ENCODE assay signal across 9 mouse cellular contexts in the genomic region with DNA sequence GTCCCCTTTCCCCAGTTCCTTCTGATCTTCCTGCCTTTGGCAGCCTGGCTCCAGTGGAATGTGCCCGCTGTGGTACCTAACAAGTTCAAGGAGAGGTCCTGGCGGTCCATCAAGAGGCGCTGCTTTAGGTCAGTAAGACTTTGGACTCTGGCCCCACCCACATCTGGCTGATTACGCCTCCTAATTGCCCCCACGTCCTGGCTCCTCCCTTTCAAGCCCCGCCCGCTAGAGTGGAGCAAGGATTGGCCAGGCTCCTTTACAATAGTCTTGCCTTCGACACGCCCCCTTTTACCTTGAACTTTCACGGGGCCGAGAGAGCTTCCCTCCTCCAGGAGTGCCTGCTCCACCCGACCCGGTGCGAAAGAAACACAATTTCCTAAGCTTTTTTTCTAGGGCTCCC. TPM values are rescaled to one million over a fixed set of nuclear protein-coding genes. Genes with fewer than 3 reads are reported as not detected.
DNase-seq lines count a peak whose midpoint lies in the region; ATAC-seq lines count a peak whose summit lies in the region.
"Had no signal": no experiment of that assay in that cellular context is flagged by ENCODE, and none has a peak within 500 bp of the region (broad histone marks: within the 10 kb centered on the region; RNA-seq: fewer than 3 reads in every experiment).

No protein-coding gene starts in this region.

- no peaks in the 10 kb centered on the region for H3K9me3 ChIP-seq in forebrain, embryonic 10.5 days
- no peaks in the 10 kb centered on the region for H3K9me3 ChIP-seq in forebrain, embryonic 16.5 days (ENCODE audit: control insufficient read depth, low read length)
- no peaks in the 10 kb centered on the region for H3K9me3 ChIP-seq in liver, embryonic 12.5 days (replicated peaks)
- H3K9me3 ChIP-seq in stomach, embryonic 16.5 days (replicated peaks; ENCODE audit: control insufficient read depth, low read length) = no peaks in the 10 kb centered on the region

- H3K9ac ChIP-seq in forebrain, embryonic 16.5 days (replicated peaks; ENCODE audit: low read depth, low read length) = no peak overlapping the region
- no peak overlapping the region for H3K9ac ChIP-seq in liver, embryonic 12.5 days
- peak overlapping the region; percentile 54 for H3K9ac ChIP-seq in stomach, embryonic 16.5 days (ENCODE audit: low read length)

- no peak overlapping the region for H3K4me2 ChIP-seq in forebrain, embryonic 16.5 days (ENCODE audit: low read length)
- peak overlapping the region; percentile 65 for H3K4me2 ChIP-seq in liver, embryonic 12.5 days
- H3K4me2 ChIP-seq in stomach, embryonic 16.5 days (ENCODE audit: low read depth, low read length) = peak overlapping the region; percentile 85

- intact Hi-C loops in left cerebral cortex, postnatal 14 days (cut with DNase I) = no loop called here

- peak; percentile 62 for DNase-seq in forebrain, embryonic 10.5 days (ENCODE audit: extremely low spot score, low spot score)
- DNase-seq in adrenal gland, postnatal 14 days = peak; percentile 89
- DNase-seq in induced T-regulatory cell, adult 2 months (ENCODE audit: low read depth) = peak; percentile 53
- DNase-seq in left cerebral cortex, postnatal 14 days (ENCODE audit: low spot score in 2 of 2) = no peak
- DNase-seq in layer of hippocampus, adult 9-11 months = no peak

- WGBS in forebrain, embryonic 10.5 days = 2% methylated on average over 14 of the region's 14 CpGs
- 4% methylated on average over 14 of the region's 14 CpGs for WGBS in forebrain, embryonic 16.5 days
- WGBS in liver, embryonic 12.5 days (ENCODE audit: insufficient replicate concordance) = 1% methylated on average over 14 of the region's 14 CpGs
- WGBS in stomach, embryonic 16.5 days = 4% methylated on average over 14 of the region's 14 CpGs

- peaks cover 98% of the 10 kb centered on the region for H3K27me3 ChIP-seq in forebrain, embryonic 10.5 days (ENCODE audit: poor library complexity, severe bottlenecking)
- H3K27me3 ChIP-seq in forebrain, embryonic 16.5 days (replicated peaks; ENCODE audit: control insufficient read depth, insufficient read depth, low read length) = peaks cover 14% of the 10 kb centered on the region
- H3K27me3 ChIP-seq in liver, embryonic 12.5 days (replicated peaks) = peaks cover 97% of the 10 kb centered on the region
- no peaks in the 10 kb centered on the region for H3K27me3 ChIP-seq in stomach, embryonic 16.5 days (ENCODE audit: control insufficient read depth, insufficient read depth, low read length)

- no peak for ATAC-seq in forebrain, embryonic 16.5 days
- peak; percentile 48 for ATAC-seq in liver, embryonic 12.5 days
- peak; percentile 41 for ATAC-seq in stomach, embryonic 16.5 days (ENCODE audit: insufficient read depth, low FRiP score)

- H3K4me1 ChIP-seq in forebrain, embryonic 10.5 days = peaks cover 65% of the 10 kb centered on the region
- peaks cover 34% of the 10 kb centered on the region for H3K4me1 ChIP-seq in forebrain, embryonic 16.5 days (replicated peaks; ENCODE audit: control insufficient read depth, insufficient read depth, low read length)
- H3K4me1 ChIP-seq in liver, embryonic 12.5 days = peaks cover 34% of the 10 kb centered on the region
- H3K4me1 ChIP-seq in stomach, embryonic 16.5 days (ENCODE audit: control insufficient read depth, insufficient read depth, low read length) = peaks cover 52% of the 10 kb centered on the region

- H3K36me3 ChIP-seq in forebrain, embryonic 10.5 days (replicated peaks) = no peaks in the 10 kb centered on the region
- H3K36me3 ChIP-seq in forebrain, embryonic 16.5 days (ENCODE audit: control insufficient read depth, insufficient read depth) = no peaks in the 10 kb centered on the region
- H3K36me3 ChIP-seq in liver, embryonic 12.5 days = no peaks in the 10 kb centered on the region
- H3K36me3 ChIP-seq in stomach, embryonic 16.5 days (ENCODE audit: control insufficient read depth, insufficient read depth, low read length) = no peaks in the 10 kb centered on the region

- no peak overlapping the region for H3K27ac ChIP-seq in forebrain, embryonic 10.5 days
- H3K27ac ChIP-seq in forebrain, embryonic 16.5 days (ENCODE audit: low read length) = no peak overlapping the region
- H3K27ac ChIP-seq in liver, embryonic 12.5 days = no peak overlapping the region
- H3K27ac ChIP-seq in stomach, embryonic 16.5 days (ENCODE audit: low read length) = peak overlapping the region; percentile 87
- H3K27ac ChIP-seq: heart, adult 2 months had no signal

- H3K4me3 ChIP-seq in forebrain, embryonic 10.5 days = peak overlapping the region; percentile 7; the same call in 1 of the 2 replicates
- H3K4me3 ChIP-seq in forebrain, embryonic 16.5 days (replicated peaks; ENCODE audit: low read length) = no peak overlapping the region
- H3K4me3 ChIP-seq in liver, embryonic 12.5 days = peak overlapping the region; percentile 10
- H3K4me3 ChIP-seq in stomach, embryonic 16.5 days (replicated peaks; ENCODE audit: low read length) = peak overlapping the region; percentile 54

RNA-seq across cellular contexts. Expression of a gene that starts 1.3 kb away (rescaled TPM):
- 1.3 and 2.2 TPM in 2 replicates for polyA plus RNA-seq in forebrain, embryonic 10.5 days (2016; fragmentation: Nextera tagmentation; extraction: Ambion mirVana)
- 0.71 and 1.1 TPM in 2 replicates for polyA plus RNA-seq in forebrain, embryonic 16.5 days (2015; fragmentation: Nextera tagmentation; extraction: Ambion mirVana)
- 35.9 and 36.8 TPM in 2 replicates for total RNA-seq in adrenal gland, postnatal 14 days (2021)
- 1.9 and 2.4 TPM in 2 replicates for polyA plus RNA-seq in liver, embryonic 12.5 days (2016; fragmentation: Nextera tagmentation; extraction: Ambion mirVana)
- polyA plus RNA-seq in stomach, embryonic 16.5 days (2015; fragmentation: Nextera tagmentation; extraction: Ambion mirVana) = 16.1 and 18.9 TPM in 2 replicates
- total RNA-seq in left cerebral cortex, postnatal 14 days (2021) = 10 to 100 TPM in 1 of 2 experiments, 1 to 10 TPM in 1; 9.2 to 10.5 TPM

RNA-seq across cellular contexts. Expression of a gene that starts 26.9 kb away (rescaled TPM):
- 7.3 and 7.8 TPM in 2 replicates for polyA plus RNA-seq in forebrain, embryonic 10.5 days (2016; fragmentation: Nextera tagmentation; extraction: Ambion mirVana)
- 8.3 and 11.0 TPM in 2 replicates for polyA plus RNA-seq in forebrain, embryonic 16.5 days (2015; fragmentation: Nextera tagmentation; extraction: Ambion mirVana)
- 1.1 and 1.8 TPM in 2 replicates for total RNA-seq in adrenal gland, postnatal 14 days (2021)
- 3.3 and 3.5 TPM in 2 replicates for polyA plus RNA-seq in liver, embryonic 12.5 days (2016; fragmentation: Nextera tagmentation; extraction: Ambion mirVana)
- 5.5 and 5.6 TPM in 2 replicates for polyA plus RNA-seq in stomach, embryonic 16.5 days (2015; fragmentation: Nextera tagmentation; extraction: Ambion mirVana)
- total RNA-seq in left cerebral cortex, postnatal 14 days (2021) = 1 to 10 TPM; 2.6 to 3.7 TPM

Comparison
In these comparisons a context has a peak if more than half of its experiments do, and no peak if none do; other contexts are left out.
1. DNase-seq: peak in forebrain, embryonic 10.5 days (single experiment), adrenal gland, postnatal 14 days (single experiment) and induced T-regulatory cell, adult 2 months (single experiment); none in left cerebral cortex, postnatal 14 days (0 of 2) and layer of hippocampus, adult 9-11 months (single experiment).